Mouse (Mus musculus): Measurements from ENCODE around the gene Cdkn2b. TPM values are rescaled to one million over a fixed set of nuclear protein-coding genes. Genes with fewer than 3 reads are reported as not detected.

Gene Cdkn2b
- 9.2 and 29.8 TPM in 2 replicates for polyA plus RNA-seq (2012; rRNA removed; ENCODE audit: low replicate concordance)

GRCm38 (mm10) chr4:89310491-89311254 lies at the start of gene Cdkn2b:
Cdkn2b (minus strand) TSS chr4:89311039.

GRCm38 (mm10) chr4:89294486-89295440 lies 16.1 kb downstream of the Cdkn2b start, which contains the start of gene Cdkn2a:
Cdkn2a (minus strand) TSS chr4:89294653.

Other genes starting within 250 kb of the Cdkn2b start
- gene Mtap, start 173.9 kb downstream of the Cdkn2b start, polyA plus RNA-seq (2012; rRNA removed; ENCODE audit: low replicate concordance) = 4.0 and 8.7 TPM in 2 replicates
- 2.1 and 8.0 TPM in 2 replicates for gene Cdkn2a, start 16.4 kb downstream of the Cdkn2b start, polyA plus RNA-seq (2012; rRNA removed; ENCODE audit: low replicate concordance)

Data from mammary gland, adult 2 months (tissue).